Mouse (Mus musculus) limb, embryonic 13.5 days (tissue): ENCODE measurements around the gene H2al1f. TPM values are rescaled to one million over a fixed set of nuclear protein-coding genes. Genes with fewer than 3 reads are reported as not detected.
"Not testable (repeated sequence)": the region's sequence is repeated elsewhere in the genome, so short reads cannot be mapped to it uniquely, and the experiment has no call there.

Experiments
- ATAC-seq: fragments of 200-750 bp; cut with Nextera tagmentation; 2 replicates; pipeline ENCODE4 v1.8.0; 2017; ENCODE audit warnings: low read depth, moderate number of reproducible peaks, moderate TSS enrichment; ENCODE audit not compliant: low FRiP score
- H3K27ac ChIP-seq: fragments of 300-500 bp; sonication (generic); 2 replicates; pipeline ENCODE4 v1.5.1; 2015; ENCODE audit warnings: inconsistent platforms, mild to moderate bottlenecking, moderate library complexity
- H3K27me3 ChIP-seq: fragments of 300-500 bp; sonication (generic); 2 replicates; pipeline ENCODE4 v1.6.1; 2015; ENCODE audit warnings: mild to moderate bottlenecking, inconsistent platforms
- H3K36me3 ChIP-seq: fragments of 300-500 bp; sonication (generic); 2 replicates; pipeline ENCODE4 v1.6.1; 2015; ENCODE audit warnings: inconsistent platforms, mild to moderate bottlenecking, moderate library complexity
- H3K4me1 ChIP-seq: fragments of 300-500 bp; sonication (generic); 2 replicates; pipeline ENCODE4 v1.6.1; 2015; ENCODE audit warnings: inconsistent platforms
- H3K4me2 ChIP-seq: fragments of 300-500 bp; sonication (generic); replicated peaks from 2 replicates; pipeline ENCODE4 v1.6.1; 2015; ENCODE audit warnings: inconsistent platforms, mild to moderate bottlenecking, moderate library complexity
- H3K4me3 ChIP-seq: fragments of 300-500 bp; sonication (generic); 2 replicates; pipeline ENCODE4 v1.5.1; 2015; ENCODE audit warnings: moderate library complexity, mild to moderate bottlenecking, inconsistent platforms
- H3K9ac ChIP-seq: fragments of 300-500 bp; sonication (generic); 2 replicates; pipeline ENCODE4 v1.6.1; 2015; ENCODE audit warnings: mild to moderate bottlenecking, inconsistent platforms
- H3K9me3 ChIP-seq: fragments of 300-500 bp; sonication (generic); 2 replicates; pipeline ENCODE4 v1.6.1; 2016; ENCODE audit warnings: inconsistent platforms
- WGBS: fragments of 180-500 bp; shearing (Covaris S2); methylation state at CpG from one replicate; pipeline ENCODE4 v1.1.7; 2015; 5-methylcytosine and 5-hydroxymethylcytosine counted together
- polyA plus RNA-seq: library from polyadenylated mRNA; unstranded; fragments of >200 nt; fragmentation: Nextera tagmentation; extraction: Ambion mirVana; gene quantifications from 2 replicates; pipeline ENCODE4 v1.2.1, GENCODE M21; 2015

The H2al1f gene
- polyA plus RNA-seq, 1 experiment from 2014 or later = not detected

DNA sequence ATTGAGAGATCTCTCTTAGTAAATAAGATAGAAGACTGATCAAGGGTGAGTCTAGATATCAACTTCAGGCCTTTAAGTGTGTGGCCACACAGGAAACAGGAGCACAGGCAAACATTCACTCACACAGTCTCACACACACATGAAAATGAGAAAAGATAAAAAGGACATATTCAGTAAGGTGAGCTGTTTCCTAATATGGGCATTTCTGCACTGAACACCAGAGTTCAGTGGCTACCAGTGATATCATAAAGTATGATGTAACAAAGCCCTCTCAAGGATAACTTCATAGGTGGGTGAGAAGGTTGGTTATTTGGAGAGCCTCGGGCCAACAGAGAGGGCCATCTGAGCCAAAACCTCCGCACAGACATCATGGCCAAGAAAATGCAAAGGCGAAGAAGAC, 3.0 kb downstream of the H2al1f start, which contains the start of gene H2al1g:
Gene H2al1g, plus strand, starts transcription at position 301 of the 400 bp plus-strand sequence.
- not testable (repeated sequence) for ATAC-seq, H3K27ac ChIP-seq, H3K4me2 ChIP-seq, H3K9me3 ChIP-seq, H3K4me1 ChIP-seq, H3K27me3 ChIP-seq, H3K9ac ChIP-seq, H3K4me3 ChIP-seq, H3K36me3 ChIP-seq
- WGBS = no CpG with 5 or more reads among the region's 3 CpGs

DNA sequence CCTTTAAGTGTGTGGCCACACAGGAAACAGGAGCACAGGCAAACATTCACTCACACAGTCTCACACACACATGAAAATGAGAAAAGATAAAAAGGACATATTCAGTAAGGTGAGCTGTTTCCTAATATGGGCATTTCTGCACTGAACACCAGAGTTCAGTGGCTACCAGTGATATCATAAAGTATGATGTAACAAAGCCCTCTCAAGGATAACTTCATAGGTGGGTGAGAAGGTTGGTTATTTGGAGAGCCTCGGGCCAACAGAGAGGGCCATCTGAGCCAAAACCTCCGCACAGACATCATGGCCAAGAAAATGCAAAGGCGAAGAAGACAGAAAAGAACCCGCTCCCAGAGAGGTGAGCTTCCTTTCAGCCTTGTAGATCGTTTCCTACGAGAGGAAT, 6.2 kb downstream of the H2al1f start, which contains the start of gene H2al1h:
Gene H2al1h, plus strand, starts transcription at position 301 of the 400 bp plus-strand sequence.
- not testable (repeated sequence) for H3K36me3 ChIP-seq, H3K27ac ChIP-seq, H3K4me1 ChIP-seq, H3K4me3 ChIP-seq, ATAC-seq, H3K9me3 ChIP-seq, H3K9ac ChIP-seq, H3K27me3 ChIP-seq, H3K4me2 ChIP-seq
- WGBS = no CpG with 5 or more reads among the region's 6 CpGs

DNA sequence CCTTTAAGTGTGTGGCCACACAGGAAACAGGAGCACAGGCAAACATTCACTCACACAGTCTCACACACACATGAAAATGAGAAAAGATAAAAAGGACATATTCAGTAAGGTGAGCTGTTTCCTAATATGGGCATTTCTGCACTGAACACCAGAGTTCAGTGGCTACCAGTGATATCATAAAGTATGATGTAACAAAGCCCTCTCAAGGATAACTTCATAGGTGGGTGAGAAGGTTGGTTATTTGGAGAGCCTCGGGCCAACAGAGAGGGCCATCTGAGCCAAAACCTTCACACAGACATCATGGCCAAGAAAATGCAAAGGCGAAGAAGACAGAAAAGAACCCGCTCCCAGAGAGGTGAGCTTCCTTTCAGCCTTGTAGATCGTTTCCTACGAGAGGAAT, 9.4 kb downstream of the H2al1f start, which contains the start of gene H2al1i:
Gene H2al1i, plus strand, starts transcription at position 301 of the 400 bp plus-strand sequence.
- not testable (repeated sequence) for H3K27ac ChIP-seq, ATAC-seq, H3K4me3 ChIP-seq, H3K9me3 ChIP-seq, H3K4me1 ChIP-seq, H3K4me2 ChIP-seq, H3K36me3 ChIP-seq, H3K27me3 ChIP-seq, H3K9ac ChIP-seq
- WGBS = 75% methylated on average over 3 of the region's 5 CpGs

DNA sequence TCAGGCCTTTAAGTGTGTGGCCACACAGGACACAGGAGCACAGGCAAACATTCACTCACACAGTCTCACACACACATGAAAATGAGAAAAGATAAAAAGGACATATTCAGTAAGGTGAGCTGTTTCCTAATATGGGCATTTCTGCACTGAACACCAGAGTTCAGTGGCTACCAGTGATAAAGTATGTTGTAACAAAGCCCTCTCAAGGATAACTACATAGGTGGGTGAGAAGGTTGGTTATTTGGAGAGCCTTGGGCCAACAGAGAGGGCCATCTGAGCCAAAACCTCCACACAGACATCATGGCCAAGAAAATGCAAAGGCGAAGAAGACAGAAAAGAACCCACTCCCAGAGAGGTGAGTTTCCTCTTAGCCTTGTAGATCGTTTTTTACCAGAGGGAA, 12.6 kb downstream of the H2al1f start, which contains the start of gene H2al1j:
Gene H2al1j, plus strand, starts transcription at position 301 of the 400 bp plus-strand sequence.
- ATAC-seq, H3K4me2 ChIP-seq, H3K9ac ChIP-seq, H3K27ac ChIP-seq, H3K9me3 ChIP-seq, H3K36me3 ChIP-seq, H3K4me1 ChIP-seq, H3K27me3 ChIP-seq, H3K4me3 ChIP-seq: not testable (repeated sequence)
- WGBS = 86% methylated on average over 2 of the region's 2 CpGs

DNA sequence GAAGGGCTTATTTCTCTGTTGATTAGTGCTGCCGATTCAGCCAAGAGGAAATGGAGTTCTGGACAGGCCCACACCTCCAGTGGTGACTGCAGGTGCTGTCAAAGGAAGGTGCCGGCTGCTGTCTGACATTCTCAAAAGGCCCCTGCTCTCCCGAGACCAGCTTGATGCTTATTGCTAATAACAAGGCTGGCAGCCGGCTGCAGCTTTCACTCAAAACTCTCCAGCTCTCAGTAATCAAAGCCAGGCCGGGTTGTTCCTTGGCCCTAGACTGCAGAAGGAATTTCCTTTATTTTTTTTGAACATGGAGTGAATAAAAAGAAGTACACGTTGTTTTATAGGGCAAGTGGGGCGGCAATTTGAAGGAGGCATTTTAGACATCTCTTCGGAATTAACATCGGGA, 30.8 kb downstream of the H2al1f start:
- Histone ChIP-seq H3K9ac (no peak overlapping the region), H3K27me3 (peaks cover 35% of the 10 kb centered on the region), H3K27ac (peak overlapping the region; percentile 33; the same call in 1 of the 2 replicates), H3K4me2 (peak overlapping the region; percentile 37), H3K4me1 (peaks cover 18% of the 10 kb centered on the region), H3K36me3 (no peaks in the 10 kb centered on the region), H3K4me3 (no peak overlapping the region), H3K9me3 (no peaks in the 10 kb centered on the region)
- 30% methylated on average over 9 of the region's 9 CpGs for WGBS
- peak; percentile 54; the same call in 1 of the 2 replicates for ATAC-seq

DNA sequence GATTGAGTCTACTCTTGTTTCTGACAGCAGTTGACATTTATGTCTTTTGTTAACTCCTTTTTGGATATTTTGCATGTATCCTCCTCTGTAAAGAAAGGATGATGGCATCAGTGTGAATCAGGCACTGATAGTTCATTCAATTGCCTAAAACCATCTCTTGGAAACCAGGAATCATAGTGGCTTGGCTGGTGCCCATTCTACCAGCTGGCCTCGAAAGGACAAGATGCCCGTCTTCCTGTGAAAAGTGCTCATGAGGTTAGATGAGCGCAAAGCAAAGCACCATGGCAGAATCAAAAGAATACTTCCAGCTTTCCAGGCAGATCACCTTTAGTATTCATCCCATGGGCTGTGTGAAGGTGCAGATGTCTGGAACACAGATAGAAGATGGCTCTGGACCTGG, 31.8 kb downstream of the H2al1f start:
- no peak overlapping the region for H3K27ac ChIP-seq
- no peak overlapping the region for H3K9ac ChIP-seq
- H3K4me3 ChIP-seq = no peak overlapping the region
- no peaks in the 10 kb centered on the region for H3K9me3 ChIP-seq
- no peak overlapping the region for H3K4me2 ChIP-seq
- WGBS = 86% methylated on average over 3 of the region's 3 CpGs
- no peak for ATAC-seq
- H3K4me1 ChIP-seq = peaks cover 18% of the 10 kb centered on the region
- no peaks in the 10 kb centered on the region for H3K36me3 ChIP-seq
- H3K27me3 ChIP-seq = peaks cover 35% of the 10 kb centered on the region

DNA sequence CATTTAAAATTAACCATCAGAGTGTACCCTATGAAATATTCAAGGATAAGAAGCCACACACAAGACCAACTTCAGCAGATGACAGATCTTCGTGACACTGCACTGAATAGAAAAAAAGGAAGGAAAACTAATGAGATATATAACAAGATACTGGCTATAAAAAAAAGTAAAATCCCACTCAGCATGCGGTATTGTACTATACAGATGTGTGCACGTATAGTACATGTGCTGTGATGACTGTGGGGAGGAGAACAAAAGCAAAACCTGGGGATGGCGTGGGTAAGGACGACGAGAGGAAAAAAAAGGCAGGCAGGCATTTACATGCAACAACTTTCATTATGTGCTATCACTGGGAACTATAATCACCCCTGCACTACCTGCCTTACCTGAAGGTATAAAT, 45.9 kb downstream of the H2al1f start:
- Histone ChIP-seq H3K36me3 (no peaks in the 10 kb centered on the region), H3K4me1 (peaks cover 6% of the 10 kb centered on the region), H3K9me3 (no peaks in the 10 kb centered on the region), H3K27me3 (peaks cover 47% of the 10 kb centered on the region), H3K9ac (no peak overlapping the region), H3K4me3 (no peak overlapping the region), H3K4me2 (no peak overlapping the region), H3K27ac (no peak overlapping the region)
- WGBS = 79% methylated on average over 6 of the region's 6 CpGs
- ATAC-seq = no peak

DNA sequence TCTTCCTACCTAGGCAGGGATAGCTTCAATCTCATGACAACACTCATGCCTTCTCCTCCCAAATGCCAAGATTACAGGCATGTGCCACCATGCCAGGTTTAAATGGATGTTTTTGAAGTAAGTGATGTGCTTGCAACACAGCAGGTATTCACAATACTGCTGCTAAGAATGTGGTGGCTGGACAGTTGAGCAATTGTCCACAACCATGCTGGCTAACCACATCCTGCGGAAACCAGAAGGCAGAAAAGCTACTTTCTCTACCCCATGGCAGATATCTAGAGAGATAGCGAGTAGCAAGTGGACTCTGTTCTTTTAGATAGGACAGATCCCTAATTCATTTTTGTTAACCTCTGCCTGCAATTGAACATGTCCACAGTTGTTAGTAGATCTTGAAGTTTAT, 46.3 kb downstream of the H2al1f start:
- Histone ChIP-seq H3K4me3 (no peak overlapping the region), H3K36me3 (no peaks in the 10 kb centered on the region), H3K27me3 (peaks cover 45% of the 10 kb centered on the region), H3K9ac (no peak overlapping the region), H3K27ac (no peak overlapping the region), H3K4me1 (peaks cover 6% of the 10 kb centered on the region), H3K4me2 (no peak overlapping the region), H3K9me3 (no peaks in the 10 kb centered on the region)
- ATAC-seq = no peak
- 87% methylated on average over 2 of the region's 2 CpGs for WGBS

DNA sequence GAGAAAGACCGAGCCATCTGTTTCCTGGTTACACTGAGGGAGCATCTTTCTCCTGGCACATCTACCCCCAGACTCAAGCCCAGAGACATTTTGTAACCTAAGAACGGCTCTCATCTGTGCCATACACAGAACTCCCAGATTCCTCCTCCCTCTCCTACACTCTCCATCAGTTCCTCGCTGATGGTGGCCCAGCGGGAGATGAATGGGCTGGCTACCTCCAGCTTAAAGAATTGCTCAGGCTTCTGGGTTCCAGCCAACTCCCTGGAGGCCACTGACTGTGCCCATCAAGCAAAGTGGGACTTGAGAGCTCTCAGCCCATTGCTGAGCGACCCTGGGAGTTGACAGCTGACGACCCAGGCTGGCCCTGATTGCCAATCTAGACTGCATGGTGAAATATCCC, 48.9 kb downstream of the H2al1f start:
- H3K27ac ChIP-seq = no peak overlapping the region
- no peak for ATAC-seq
- H3K27me3 ChIP-seq = peaks cover 32% of the 10 kb centered on the region; the same call in 1 of the 2 replicates
- 62% methylated on average over 6 of the region's 6 CpGs for WGBS
- H3K9ac ChIP-seq = no peak overlapping the region
- H3K4me3 ChIP-seq = no peak overlapping the region
- no peaks in the 10 kb centered on the region for H3K36me3 ChIP-seq
- H3K9me3 ChIP-seq = no peaks in the 10 kb centered on the region
- no peak overlapping the region for H3K4me2 ChIP-seq
- peaks cover 6% of the 10 kb centered on the region for H3K4me1 ChIP-seq

Other genes starting within 250 kb of the H2al1f start
- not detected in 2 replicates for gene H2al1a, start 15.9 kb upstream of the H2al1f start, polyA plus RNA-seq
- gene H2al1b, start 12.7 kb upstream of the H2al1f start, polyA plus RNA-seq = not detected in 2 replicates
- gene H2al1c, start 9.5 kb upstream of the H2al1f start, polyA plus RNA-seq = not detected in 2 replicates
- gene H2al1d, start 6.3 kb upstream of the H2al1f start, polyA plus RNA-seq = not detected in 2 replicates
- not detected in 2 replicates for gene H2al1e, start 3.2 kb upstream of the H2al1f start, polyA plus RNA-seq
- gene H2al1g, start 3.1 kb downstream of the H2al1f start, polyA plus RNA-seq = not detected in 2 replicates
- gene H2al1h, start 6.3 kb downstream of the H2al1f start, polyA plus RNA-seq = not detected in 2 replicates
- not detected in 2 replicates for gene H2al1i, start 9.5 kb downstream of the H2al1f start, polyA plus RNA-seq
- not detected in 2 replicates for gene H2al1j, start 12.7 kb downstream of the H2al1f start, polyA plus RNA-seq